Mouse (Mus musculus) MEL (cell line): ENCODE results near the gene Gm10840. TPM values are rescaled to one million over a fixed set of nuclear protein-coding genes. Genes with fewer than 3 reads are reported as not detected.

Experiments
- DNase-seq: peaks from one replicate; pipeline ENCODE4 v3.0.0; 2011; ENCODE audit warnings: low read depth, low spot score
- H3K27ac ChIP-seq: 2 replicates; pipeline ENCODE4 v1.5.1; 2012; ENCODE audit warnings: low read depth, mild to moderate bottlenecking, control low read depth, low read length, moderate library complexity; ENCODE audit not compliant: control insufficient read depth
- H3K27me3 ChIP-seq, 2 experiments: fragments of 150-350 bp in 1 of 2; sonication (generic) in 1 of 2; 2 replicates each; pipeline ENCODE4 v1.6.1; 2012; ENCODE audit warnings: low read length in 2 of 2, mild to moderate bottlenecking in 2 of 2, improper control_type of control experiment in 1 of 2, moderate library complexity in 1 of 2; ENCODE audit not compliant: insufficient read depth in 2 of 2, control insufficient read depth in 1 of 2
- H3K36me3 ChIP-seq, 2 experiments: 2 replicates each; pipeline ENCODE4 v1.6.1; 2012 to 2014; ENCODE audit warnings: low read length in 2 of 2, improper control_type of control experiment in 1 of 2, inconsistent platforms in 1 of 2, mild to moderate bottlenecking in 1 of 2; ENCODE audit not compliant: insufficient read depth in 2 of 2, control insufficient read depth in 1 of 2
- H3K4me1 ChIP-seq, 2 experiments: fragments of 150-350 bp in 1 of 2; sonication (generic) in 1 of 2; 2 replicates each; pipeline ENCODE4 v1.6.1; 2012; ENCODE audit warnings: low read length in 2 of 2, improper control_type of control experiment in 1 of 2, mild to moderate bottlenecking in 1 of 2; ENCODE audit not compliant: insufficient read depth in 2 of 2, control insufficient read depth in 1 of 2
- H3K4me3 ChIP-seq, 2 experiments: fragments of 150-350 bp in 1 of 2; sonication (generic) in 1 of 2; 2 replicates each; pipeline ENCODE4 v1.5.1; 2012; ENCODE audit warnings: low read depth in 2 of 2, low read length in 2 of 2, mild to moderate bottlenecking in 2 of 2, moderate library complexity in 2 of 2, control low read depth in 1 of 2, improper control_type of control experiment in 1 of 2; ENCODE audit not compliant: control insufficient read depth in 1 of 2, insufficient read depth in 1 of 2
- H3K79me2 ChIP-seq: 2 replicates; pipeline ENCODE4 v1.6.1; 2012; ENCODE audit warnings: mild to moderate bottlenecking, low read length, moderate library complexity; ENCODE audit not compliant: control insufficient read depth, poor library complexity, insufficient read depth
- H3K9ac ChIP-seq: 2 replicates; pipeline ENCODE4 v1.6.1; 2012; ENCODE audit warnings: low read depth, mild to moderate bottlenecking, control low read depth, low read length, moderate library complexity; ENCODE audit not compliant: control insufficient read depth, poor library complexity, severe bottlenecking
- H3K9me3 ChIP-seq: fragments of 150-350 bp; sonication (generic); replicated peaks from 2 replicates; pipeline ENCODE4 v1.6.1; 2012; ENCODE audit warnings: mild to moderate bottlenecking, low read length, improper control_type of control experiment, moderate library complexity; ENCODE audit not compliant: insufficient read depth
- CHD1 ChIP-seq: IDR thresholded peaks from 2 replicates; pipeline ENCODE4 v1.6.1; 2012; ENCODE audit warnings: low read depth, mild to moderate bottlenecking, inconsistent platforms, low read length, improper control_type of control experiment
- CHD2 ChIP-seq: IDR thresholded peaks from 2 replicates; pipeline ENCODE4 v1.6.1; 2011; ENCODE audit warnings: low read length, improper control_type of control experiment
- E2F4 ChIP-seq: IDR thresholded peaks from 2 replicates; pipeline ENCODE4 v1.6.1; 2011; ENCODE audit warnings: low read depth, low read length, improper control_type of control experiment, borderline replicate concordance
- ELF1 ChIP-seq: IDR thresholded peaks from 2 replicates; pipeline ENCODE4 v1.6.1; 2014; ENCODE audit warnings: low read depth, mild to moderate bottlenecking, inconsistent platforms, low read length, improper control_type of control experiment, moderate library complexity
- ETS1 ChIP-seq: IDR thresholded peaks from 2 replicates; pipeline ENCODE4 v1.6.1; 2012; ENCODE audit warnings: low read depth, mild to moderate bottlenecking, inconsistent platforms, low read length, improper control_type of control experiment, moderate library complexity
- GABPA ChIP-seq: IDR thresholded peaks from 2 replicates; pipeline ENCODE4 v1.6.1; 2012; ENCODE audit warnings: low read depth, mild to moderate bottlenecking, inconsistent platforms, low read length, improper control_type of control experiment, moderate library complexity
- GATA1 ChIP-seq: IDR thresholded peaks from 2 replicates; pipeline ENCODE4 v1.6.1; 2011; ENCODE audit warnings: low read depth, low read length, improper control_type of control experiment
- HCFC1 ChIP-seq: IDR thresholded peaks from 2 replicates; pipeline ENCODE4 v1.6.1; 2012; ENCODE audit warnings: low read depth, mild to moderate bottlenecking, inconsistent platforms, low read length, improper control_type of control experiment, moderate library complexity
- KAT2A ChIP-seq: conservative IDR thresholded peaks from 2 replicates; pipeline ENCODE4 v1.6.1; 2012; ENCODE audit warnings: low read depth, low read length, improper control_type of control experiment, inconsistent platforms
- MAFK ChIP-seq: IDR thresholded peaks from 2 replicates; pipeline ENCODE4 v1.6.1; 2011; ENCODE audit warnings: low read depth, mild to moderate bottlenecking, low read length, improper control_type of control experiment, borderline replicate concordance
- MAX ChIP-seq: IDR thresholded peaks from 2 replicates; pipeline ENCODE4 v1.6.1; 2011; ENCODE audit warnings: low read length, improper control_type of control experiment
- MAZ ChIP-seq: IDR thresholded peaks from 2 replicates; pipeline ENCODE4 v1.6.1; 2012; ENCODE audit warnings: low read depth, mild to moderate bottlenecking, inconsistent platforms, low read length, improper control_type of control experiment
- MEF2A ChIP-seq: IDR thresholded peaks from 2 replicates; pipeline ENCODE4 v1.6.1; 2014; ENCODE audit warnings: low read depth, mild to moderate bottlenecking, inconsistent platforms, low read length, improper control_type of control experiment; ENCODE audit not compliant: poor library complexity, insufficient replicate concordance, severe bottlenecking; ENCODE audit errors: extremely low read depth
- MYB ChIP-seq: IDR thresholded peaks from 2 replicates; pipeline ENCODE4 v1.6.1; 2011; ENCODE audit warnings: mild to moderate bottlenecking, low read depth, low read length, improper control_type of control experiment
- MYC ChIP-seq: IDR thresholded peaks from 2 replicates; pipeline ENCODE4 v1.6.1; 2011; ENCODE audit warnings: low read depth, mild to moderate bottlenecking, low read length, improper control_type of control experiment, moderate library complexity
- NRF1 ChIP-seq: IDR thresholded peaks from 2 replicates; pipeline ENCODE4 v1.6.1; 2014; ENCODE audit warnings: low read depth, mild to moderate bottlenecking, inconsistent platforms, low read length, improper control_type of control experiment, moderate library complexity; ENCODE audit not compliant: poor library complexity, insufficient read depth, severe bottlenecking
- POLR2AphosphoS2 ChIP-seq: IDR thresholded peaks from 2 replicates; pipeline ENCODE4 v1.6.1; 2011; ENCODE audit warnings: low read length, improper control_type of control experiment
- POLR2AphosphoS5 ChIP-seq: IDR thresholded peaks from 2 replicates; pipeline ENCODE4 v1.6.1; 2012; ENCODE audit warnings: low read depth, borderline replicate concordance, mild to moderate bottlenecking, inconsistent platforms, low read length, moderate library complexity, mixed read lengths
- RAD21 ChIP-seq: IDR thresholded peaks from 2 replicates; pipeline ENCODE4 v1.6.1; 2011; ENCODE audit warnings: mild to moderate bottlenecking, low read depth, low read length, improper control_type of control experiment
- RCOR1 ChIP-seq: IDR thresholded peaks from 2 replicates; pipeline ENCODE4 v1.6.1; 2012; ENCODE audit warnings: low read depth, mild to moderate bottlenecking, inconsistent platforms, low read length, improper control_type of control experiment
- SIN3A ChIP-seq: IDR thresholded peaks from 2 replicates; pipeline ENCODE4 v1.6.1; 2012; ENCODE audit warnings: low read length, improper control_type of control experiment, inconsistent platforms
- TBP ChIP-seq: IDR thresholded peaks from 2 replicates; pipeline ENCODE4 v1.8.0; 2011; ENCODE audit warnings: low read depth, low read length, improper control_type of control experiment
- USF1 ChIP-seq: IDR thresholded peaks from 2 replicates; pipeline ENCODE4 v1.6.1; 2014; ENCODE audit warnings: low read depth, mild to moderate bottlenecking, inconsistent platforms, low read length, improper control_type of control experiment, moderate library complexity
- USF2 ChIP-seq, 2 experiments: IDR thresholded peaks; 2 replicates each; pipeline ENCODE4 v1.6.1; 2011 to 2012; ENCODE audit warnings: improper control_type of control experiment in 2 of 2, low read length in 2 of 2, borderline replicate concordance in 1 of 2, inconsistent platforms in 1 of 2, low read depth in 1 of 2, mild to moderate bottlenecking in 1 of 2; ENCODE audit not compliant: insufficient read depth in 1 of 2
- ZKSCAN1 ChIP-seq: IDR thresholded peaks from 2 replicates; pipeline ENCODE4 v1.6.1; 2012; ENCODE audit warnings: low read depth, mild to moderate bottlenecking, inconsistent platforms, low read length, improper control_type of control experiment, moderate library complexity
- ZMIZ1 ChIP-seq: IDR thresholded peaks from 2 replicates; pipeline ENCODE4 v1.6.1; 2012; ENCODE audit warnings: low read depth, mild to moderate bottlenecking, inconsistent platforms, low read length, improper control_type of control experiment, moderate library complexity
- ZNF384 ChIP-seq: IDR thresholded peaks from 2 replicates; pipeline ENCODE4 v1.6.1; 2012; ENCODE audit warnings: low read depth, mild to moderate bottlenecking, inconsistent platforms, low read length, improper control_type of control experiment
- polyA plus RNA-seq, 2 experiments: library from polyadenylated mRNA; stranded (reverse) in 1 of 2; unstranded in 1 of 2; fragments of >175 nt in 1 of 2; fragments of >200 nt in 1 of 2; gene quantifications; 2 replicates each; pipeline versions ENCODE4 v1.2.1 to v1.2.4; 2012; ENCODE audit warnings: low replicate concordance in 2 of 2, low read depth in 1 of 2; ENCODE audit not compliant: insufficient read length in 2 of 2, insufficient read depth in 1 of 2, missing spikeins in 1 of 2
- total RNA-seq: library from RNA; depleted of rRNA; stranded (reverse); fragments of 300-350 nt; gene quantifications from 2 replicates; pipeline ENCODE4 v1.2.3, GENCODE M21; 2012

Gm10840 gene
- total and polyA plus RNA-seq, 3 experiments, result not detected

GRCm38 (mm10) chr11:106200756-106201155 is 40.1 kb downstream of the Gm10840 start:
- peaks cover 32 to 35% of the 10 kb centered on the region in 2 experiments for H3K4me1 ChIP-seq

GRCm38 (mm10) chr11:106201337-106202122 is 40.9 kb downstream of the Gm10840 start:
- Histone ChIP-seq H3K36me3 (peaks cover 33 to 47% of the 10 kb centered on the region in 2 experiments), H3K79me2 (no peaks in the 10 kb centered on the region), H3K9me3 (no peaks in the 10 kb centered on the region), H3K27me3 (no peaks in the 10 kb centered on the region), H3K4me1 (peaks cover 32 to 35% of the 10 kb centered on the region in 2 experiments), H3K9ac (peak overlapping the region; percentile 11; the same call in 1 of the 2 replicates), H3K4me3 (no peak overlapping the region), H3K27ac (peak overlapping the region; percentile 63)
- peak; percentile 77 for DNase-seq
- TF ChIP-seq MAX (peak; percentile 54), CHD2 (0 out of 2 replicates have a peak, but pooled peaks have one; percentile 14), RAD21 (no peak), POLR2AphosphoS2 (peak; percentile 15; the same call in 1 of the 2 replicates), ELF1 (peak; percentile 17; the same call in 1 of the 2 replicates), POLR2AphosphoS5 (no peak), MYC (0 out of 2 replicates have a peak, but pooled peaks have one; percentile 27), KAT2A (no peak), CHD1 (0 out of 2 replicates have a peak, but pooled peaks have one; percentile 64), MEF2A (no peak), ZNF384 (0 out of 2 replicates have a peak, but pooled peaks have one; percentile 28), MAZ (peak; percentile 48; the same call in 1 of the 2 replicates), ZMIZ1 (0 out of 2 replicates have a peak, but pooled peaks have one; percentile 51), NRF1 (no peak), RCOR1 (peak; percentile 99), USF1 (0 out of 2 replicates have a peak, but pooled peaks have one; percentile 9), ETS1 (peak; percentile 92), GATA1 (peak; percentile 98), TBP (peak; percentile 28; the same call in 1 of the 2 replicates), HCFC1 (peak; percentile 58), SIN3A (peak; percentile 95), MYB (peak; percentile 74), GABPA (no peak), ZKSCAN1 (no peak; the same call in 1 of the 2 replicates), MAFK (peak; percentile 66; the same call in 1 of the 2 replicates), USF2 (IDR thresholded peaks at IDR 0.05; ENCODE audit: borderline replicate concordance in 1 of 2, insufficient read depth in 1 of 2, low read depth in 1 of 2, low read length in 2 of 2) (no peak), E2F4 (no peak)

More at GRCm38 (mm10) chr11:106200756-106201155, 40.1 kb downstream of the Gm10840 start:
- no peaks in the 10 kb centered on the region for H3K79me2 ChIP-seq
- H3K36me3 ChIP-seq, result peaks cover 27 to 47% of the 10 kb centered on the region in 2 experiments
- no peak overlapping the region for H3K4me3 ChIP-seq
- no peak overlapping the region for H3K9ac ChIP-seq
- TF ChIP-seq GATA1 (0 out of 2 replicates have a peak, but pooled peaks have one; percentile 33), ELF1 (no peak), MAX (no peak)
- no peak for DNase-seq
- H3K27me3 ChIP-seq, result no peaks in the 10 kb centered on the region
- H3K9me3 ChIP-seq, result no peaks in the 10 kb centered on the region
- peak overlapping the region; percentile 44 for H3K27ac ChIP-seq
